Mouse (Mus musculus) ES-Bruce4 (cell line): ENCODE measurements at regions not wholly inside any gene's neighbourhood (a gene's known extent, or its start where the extent isn't known, plus 50 kb on each side); places are given as distances from the start of the nearest gene placed in this dataset.

ENCODE experiments used
- CTCF ChIP-seq: IDR thresholded peaks from one replicate; pipeline ENCODE4 v1.8.1; 2011; ENCODE audit warnings: low read depth, low read length
- EP300 ChIP-seq: IDR thresholded peaks from 2 replicates; pipeline ENCODE4 v1.6.1; 2011; ENCODE audit warnings: low read depth, low read length; ENCODE audit not compliant: insufficient read depth
- POLR2A ChIP-seq: IDR thresholded peaks from one replicate; pipeline ENCODE4 v1.8.1; 2011; ENCODE audit warnings: low read length; ENCODE audit not compliant: insufficient read depth

DNA sequence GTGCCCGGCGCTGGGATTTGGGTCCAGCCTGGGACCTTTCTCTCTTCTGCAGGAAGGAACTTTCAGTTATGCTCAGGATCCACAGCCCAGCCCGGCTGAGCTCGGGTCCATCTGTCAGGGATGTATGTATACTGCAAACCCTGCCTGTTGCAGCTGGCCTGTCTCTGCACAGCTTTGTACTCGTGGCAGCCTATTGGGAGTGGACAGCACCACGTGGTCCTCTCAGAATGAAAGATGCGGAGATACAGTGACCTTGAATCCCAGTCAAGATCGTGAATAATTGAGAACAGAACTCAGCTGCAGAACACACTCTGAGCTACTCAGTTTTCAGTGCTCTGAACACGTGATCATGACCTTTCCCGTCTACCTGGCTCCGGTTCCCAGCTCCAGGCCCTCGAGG, 200.2 kb downstream of the Cdh26 start:
- no peak for TF ChIP-seq CTCF
- TF ChIP-seq EP300: no peak
- no peak for TF ChIP-seq POLR2A
